Mouse (Mus musculus): Measurements from ENCODE around the gene Tenm4. TPM values are rescaled to one million over a fixed set of nuclear protein-coding genes. Genes with fewer than 3 reads are reported as not detected.

The Tenm4 gene
- polyA plus RNA-seq, 1 experiment = 0.79 TPM

DNA sequence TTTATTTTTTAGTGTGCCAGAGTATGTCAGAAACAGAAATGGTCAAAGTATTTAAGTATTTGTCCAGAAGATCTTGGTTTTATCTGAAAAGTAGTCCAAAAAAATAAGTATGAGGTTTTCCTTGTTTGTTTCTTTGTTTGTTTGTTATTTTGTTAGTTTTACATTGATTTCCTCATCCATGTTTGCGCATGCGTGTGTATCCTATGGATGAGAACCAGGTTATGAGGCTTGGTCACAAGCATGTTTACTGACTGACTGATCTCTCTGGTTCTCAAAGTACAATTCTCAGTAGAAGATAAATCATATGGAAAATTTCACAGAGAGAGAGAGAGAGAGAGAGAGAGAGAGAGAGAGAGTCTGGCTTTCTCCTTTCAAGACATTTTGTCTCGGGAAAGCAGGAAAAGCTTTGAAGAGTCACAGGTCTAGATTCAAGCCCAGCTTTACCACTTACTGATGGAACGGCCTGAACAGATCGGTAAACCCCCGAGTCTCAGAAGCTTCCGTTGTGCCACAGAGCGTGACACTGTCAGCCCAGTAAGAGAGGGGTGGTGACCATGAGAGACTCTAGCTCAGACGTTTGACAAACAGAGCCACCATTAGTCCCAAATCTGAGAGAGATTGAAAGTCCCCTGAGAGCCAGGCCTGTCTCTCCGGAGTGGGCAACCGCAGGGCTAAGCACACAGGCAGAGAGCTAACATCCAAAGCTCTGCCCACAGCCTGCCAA, 487.0 kb downstream of the Tenm4 start:
- no peak overlapping the region for H3K27ac ChIP-seq (ENCODE audit: insufficient read depth, low read depth, low read length)
- WGBS = 82% methylated on average over 11 of the region's 11 CpGs
- no peak overlapping the region for H3K4me3 ChIP-seq (ENCODE audit: low read depth, low read length)
- H3K4me1 ChIP-seq (ENCODE audit: control insufficient read depth, insufficient read depth, insufficient read length, low read length) = no peaks in the 10 kb centered on the region
- H3K36me3 ChIP-seq (ENCODE audit: control insufficient read depth, insufficient read depth, low read length) = no peaks in the 10 kb centered on the region
- no peak for TF ChIP-seq CTCF (IDR thresholded peaks at IDR 0.05; ENCODE audit: extremely low read depth, insufficient read length, insufficient replicate concordance, low read depth, low read length)
- TF ChIP-seq POLR2A (IDR thresholded peaks at IDR 0.05; ENCODE audit: low read depth, low read length) = no peak
- no peaks in the 10 kb centered on the region for H3K27me3 ChIP-seq (ENCODE audit: control insufficient read depth, insufficient read depth, low read length)

- Histone ChIP-seq H3K27ac (ENCODE audit: insufficient read depth, low read depth, low read length) (no peak overlapping the region), H3K4me1 (ENCODE audit: control insufficient read depth, insufficient read depth, insufficient read length, low read length) (no peaks in the 10 kb centered on the region), H3K4me3 (ENCODE audit: low read depth, low read length) (no peak overlapping the region), H3K36me3 (ENCODE audit: control insufficient read depth, insufficient read depth, low read length) (no peaks in the 10 kb centered on the region), H3K27me3 (ENCODE audit: control insufficient read depth, insufficient read depth, low read length) (no peaks in the 10 kb centered on the region)
- TF ChIP-seq POLR2A (IDR thresholded peaks at IDR 0.05; ENCODE audit: low read depth, low read length) = no peak
- TF ChIP-seq CTCF (IDR thresholded peaks at IDR 0.05; ENCODE audit: extremely low read depth, insufficient read length, insufficient replicate concordance, low read depth, low read length) = no peak
- 54% methylated on average over 3 of the region's 3 CpGs for WGBS
These were observed 489.9 kb downstream of the Tenm4 start for GRCm38 (mm10) chr7:96660907-96661306.

DNA sequence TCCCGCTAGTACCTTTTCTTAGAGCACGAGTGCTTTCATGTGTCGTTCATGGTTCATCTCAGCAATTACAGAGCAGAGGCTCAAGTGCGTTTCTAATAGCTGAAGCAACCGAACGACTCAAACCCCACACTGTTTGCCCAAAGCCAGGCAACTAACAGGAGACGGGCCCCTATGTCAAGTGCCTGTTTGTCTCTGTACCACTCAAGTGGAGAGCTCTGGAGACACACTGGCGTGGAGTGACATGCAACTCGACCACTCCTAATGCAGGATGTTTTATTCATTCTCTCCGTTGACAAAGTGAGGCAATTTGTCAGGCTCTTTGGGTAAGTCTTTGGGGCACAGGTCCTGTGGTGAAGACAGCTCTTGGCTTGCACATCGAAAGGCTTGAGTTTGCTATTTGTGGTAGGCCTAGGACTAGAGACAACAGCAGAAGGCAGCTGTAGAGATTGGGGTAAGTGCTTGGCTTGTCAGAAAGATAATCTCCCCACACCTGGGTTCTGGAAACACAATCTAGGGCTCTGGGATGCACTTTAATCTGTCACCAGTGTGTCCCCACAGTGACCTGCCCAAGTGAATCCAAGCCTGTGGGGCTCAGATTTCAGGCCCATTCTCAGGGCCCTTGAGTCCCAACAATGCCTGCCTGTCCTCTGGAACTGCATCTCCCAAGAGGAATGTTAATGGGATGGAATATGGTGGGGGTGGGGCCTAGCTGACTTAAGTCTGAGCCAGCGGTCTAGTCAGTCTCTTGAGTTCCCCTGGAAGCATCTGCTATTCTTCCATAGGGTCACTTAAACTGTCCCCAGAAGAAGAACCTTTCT, 490.5 kb downstream of the Tenm4 start:
- Histone ChIP-seq H3K4me1 (ENCODE audit: control insufficient read depth, insufficient read depth, insufficient read length, low read length) (no peaks in the 10 kb centered on the region), H3K36me3 (ENCODE audit: control insufficient read depth, insufficient read depth, low read length) (no peaks in the 10 kb centered on the region), H3K4me3 (ENCODE audit: low read depth, low read length) (no peak overlapping the region), H3K27ac (ENCODE audit: insufficient read depth, low read depth, low read length) (no peak overlapping the region), H3K27me3 (ENCODE audit: control insufficient read depth, insufficient read depth, low read length) (no peaks in the 10 kb centered on the region)
- 59% methylated on average over 12 of the region's 12 CpGs for WGBS
- no peak for TF ChIP-seq POLR2A (IDR thresholded peaks at IDR 0.05; ENCODE audit: low read depth, low read length)
- TF ChIP-seq CTCF (IDR thresholded peaks at IDR 0.05; ENCODE audit: extremely low read depth, insufficient read length, insufficient replicate concordance, low read depth, low read length) = no peak

GRCm38 (mm10) chr7:96663336-96663735, 492.3 kb downstream of the Tenm4 start:
- no peak overlapping the region for H3K27ac ChIP-seq (ENCODE audit: insufficient read depth, low read depth, low read length)
- no peaks in the 10 kb centered on the region for H3K36me3 ChIP-seq (ENCODE audit: control insufficient read depth, insufficient read depth, low read length)
- H3K4me3 ChIP-seq (ENCODE audit: low read depth, low read length) = no peak overlapping the region
- 83% methylated on average over 7 of the region's 7 CpGs for WGBS
- H3K4me1 ChIP-seq (ENCODE audit: control insufficient read depth, insufficient read depth, insufficient read length, low read length) = no peaks in the 10 kb centered on the region
- no peaks in the 10 kb centered on the region for H3K27me3 ChIP-seq (ENCODE audit: control insufficient read depth, insufficient read depth, low read length)
- TF ChIP-seq CTCF (IDR thresholded peaks at IDR 0.05; ENCODE audit: extremely low read depth, insufficient read length, insufficient replicate concordance, low read depth, low read length) = no peak
- TF ChIP-seq POLR2A (IDR thresholded peaks at IDR 0.05; ENCODE audit: low read depth, low read length) = no peak

DNA sequence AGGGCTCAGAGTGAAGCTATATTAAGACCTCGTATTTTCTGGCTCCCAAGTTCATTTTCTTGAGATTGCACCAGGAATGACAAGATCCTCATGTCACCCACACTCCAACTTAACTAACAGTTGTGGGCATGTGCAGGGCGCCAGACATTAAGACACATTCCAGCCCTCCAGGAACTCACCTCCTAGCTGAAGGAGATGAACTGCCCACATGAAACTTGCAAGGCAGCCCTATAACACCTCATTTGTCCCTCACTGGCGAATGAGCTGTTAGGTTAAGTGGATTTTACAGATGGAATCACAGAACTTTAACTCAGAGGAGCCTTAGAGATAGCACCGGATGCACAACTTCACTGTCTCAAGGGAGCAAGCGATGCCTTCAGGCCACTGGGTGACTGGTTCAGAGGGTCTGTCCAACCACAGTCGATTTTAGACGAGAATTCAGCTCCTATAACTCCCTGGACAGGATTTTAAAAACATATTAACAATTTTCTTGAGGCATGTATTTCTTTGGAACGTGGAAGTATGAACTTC, 495.4 kb downstream of the Tenm4 start:
- Histone ChIP-seq H3K27me3 (ENCODE audit: control insufficient read depth, insufficient read depth, low read length) (no peaks in the 10 kb centered on the region), H3K36me3 (ENCODE audit: control insufficient read depth, insufficient read depth, low read length) (no peaks in the 10 kb centered on the region), H3K4me3 (ENCODE audit: low read depth, low read length) (no peak overlapping the region), H3K27ac (ENCODE audit: insufficient read depth, low read depth, low read length) (no peak overlapping the region), H3K4me1 (ENCODE audit: control insufficient read depth, insufficient read depth, insufficient read length, low read length) (no peaks in the 10 kb centered on the region)
- TF ChIP-seq POLR2A (IDR thresholded peaks at IDR 0.05; ENCODE audit: low read depth, low read length) (no peak), CTCF (IDR thresholded peaks at IDR 0.05; ENCODE audit: extremely low read depth, insufficient read length, insufficient replicate concordance, low read depth, low read length) (no peak)
- WGBS = 79% methylated on average over 8 of the region's 8 CpGs

GRCm38 (mm10) chr7:96667688-96668087, 496.6 kb downstream of the Tenm4 start:
- TF ChIP-seq CTCF (IDR thresholded peaks at IDR 0.05; ENCODE audit: extremely low read depth, insufficient read length, insufficient replicate concordance, low read depth, low read length) = no peak
- no peak for TF ChIP-seq POLR2A (IDR thresholded peaks at IDR 0.05; ENCODE audit: low read depth, low read length)
- Histone ChIP-seq H3K27ac (ENCODE audit: insufficient read depth, low read depth, low read length) (no peak overlapping the region), H3K4me1 (ENCODE audit: control insufficient read depth, insufficient read depth, insufficient read length, low read length) (no peaks in the 10 kb centered on the region), H3K4me3 (ENCODE audit: low read depth, low read length) (no peak overlapping the region), H3K27me3 (ENCODE audit: control insufficient read depth, insufficient read depth, low read length) (no peaks in the 10 kb centered on the region), H3K36me3 (ENCODE audit: control insufficient read depth, insufficient read depth, low read length) (no peaks in the 10 kb centered on the region)
- WGBS = 86% methylated on average over 6 of the region's 6 CpGs

DNA sequence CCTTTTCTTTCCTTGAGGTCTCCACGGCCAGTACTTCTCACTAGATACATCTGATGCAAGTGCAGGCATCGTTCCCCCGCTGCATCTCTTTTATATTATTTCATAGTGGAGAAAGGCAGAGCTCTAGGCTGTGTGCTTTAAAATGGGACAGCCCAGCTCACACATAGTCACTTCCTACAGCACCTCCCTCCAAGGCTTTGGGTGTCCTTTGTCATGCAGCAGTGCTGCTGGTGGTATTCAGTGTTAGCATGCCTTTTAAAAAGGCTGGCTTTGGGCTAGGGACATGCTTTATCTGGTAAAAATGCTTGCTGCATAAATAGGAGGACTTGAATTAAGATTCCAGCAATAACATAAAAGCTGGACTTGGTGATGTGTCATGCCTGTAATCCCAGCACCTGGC, 499.0 kb downstream of the Tenm4 start:
- TF ChIP-seq POLR2A (IDR thresholded peaks at IDR 0.05; ENCODE audit: low read depth, low read length) (no peak), CTCF (IDR thresholded peaks at IDR 0.05; ENCODE audit: extremely low read depth, insufficient read length, insufficient replicate concordance, low read depth, low read length) (no peak)
- no peak overlapping the region for H3K27ac ChIP-seq (ENCODE audit: insufficient read depth, low read depth, low read length)
- no peaks in the 10 kb centered on the region for H3K27me3 ChIP-seq (ENCODE audit: control insufficient read depth, insufficient read depth, low read length)
- no peaks in the 10 kb centered on the region for H3K4me1 ChIP-seq (ENCODE audit: control insufficient read depth, insufficient read depth, insufficient read length, low read length)
- no peaks in the 10 kb centered on the region for H3K36me3 ChIP-seq (ENCODE audit: control insufficient read depth, insufficient read depth, low read length)
- H3K4me3 ChIP-seq (ENCODE audit: low read depth, low read length) = no peak overlapping the region
- 96% methylated on average over 3 of the region's 3 CpGs for WGBS
